Mouse (Mus musculus) 3134 (cell line): ENCODE results near the gene Mob1a.
"Not testable (repeated sequence)": the region's sequence is repeated elsewhere in the genome, so short reads cannot be mapped to it uniquely, and the experiment has no call there.

Source experiments
- DNase-seq: peaks from one replicate; pipeline ENCODE4 v3.0.0-alpha.2; 2011; ENCODE audit warnings: low spot score; ENCODE audit not compliant: insufficient read length; ENCODE audit errors: extremely low read depth

The Mob1a gene

GRCm38 (mm10) chr6:83341387-83341786 is 15.6 kb downstream of the Mob1a start:
- DNase-seq: no peak

DNA sequence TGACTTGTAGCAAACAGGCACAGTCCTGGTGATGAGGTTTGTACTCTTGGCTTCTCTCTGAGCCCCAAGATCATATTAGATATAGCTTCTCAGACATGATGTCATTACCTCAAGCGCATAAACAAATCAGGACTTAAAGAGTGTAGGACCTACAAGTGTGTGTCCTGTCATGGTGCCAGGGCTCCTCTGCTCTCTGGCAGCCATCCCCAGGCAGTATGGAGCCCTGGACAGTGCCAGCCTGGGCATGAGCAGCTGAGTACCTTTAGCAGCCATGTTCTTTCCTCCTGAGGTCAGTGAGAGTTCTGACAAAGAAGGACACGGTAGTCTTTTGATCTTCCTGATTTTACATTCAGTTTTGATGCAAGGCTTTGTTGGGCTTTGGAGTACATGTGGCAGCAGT is 17.1 kb downstream of the Mob1a start:
- no peak for DNase-seq

DNA sequence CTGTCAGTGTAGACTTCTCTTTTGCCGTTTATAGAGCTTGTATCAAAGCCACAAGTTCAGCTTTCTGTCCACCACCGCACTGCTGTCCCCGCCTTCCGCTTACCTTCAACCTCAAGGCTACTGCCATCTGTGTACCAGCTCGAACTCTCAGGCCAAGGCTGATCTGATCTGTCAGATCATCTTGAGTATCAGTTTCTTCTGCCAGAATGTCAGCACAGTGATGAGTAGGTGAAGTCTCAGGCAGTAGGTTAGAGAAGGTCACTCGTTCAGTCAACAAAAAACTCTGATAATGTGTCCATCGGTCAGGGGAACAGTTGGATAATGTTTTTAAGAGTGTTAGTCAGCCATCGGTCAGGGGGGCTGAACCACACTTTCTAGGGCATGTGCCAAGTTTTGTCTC is 19.5 kb downstream of the Mob1a start:
- DNase-seq: not testable (repeated sequence)

GRCm38 (mm10) chr6:83347916-83348315 is 22.1 kb downstream of the Mob1a start:
- DNase-seq: no peak

DNA sequence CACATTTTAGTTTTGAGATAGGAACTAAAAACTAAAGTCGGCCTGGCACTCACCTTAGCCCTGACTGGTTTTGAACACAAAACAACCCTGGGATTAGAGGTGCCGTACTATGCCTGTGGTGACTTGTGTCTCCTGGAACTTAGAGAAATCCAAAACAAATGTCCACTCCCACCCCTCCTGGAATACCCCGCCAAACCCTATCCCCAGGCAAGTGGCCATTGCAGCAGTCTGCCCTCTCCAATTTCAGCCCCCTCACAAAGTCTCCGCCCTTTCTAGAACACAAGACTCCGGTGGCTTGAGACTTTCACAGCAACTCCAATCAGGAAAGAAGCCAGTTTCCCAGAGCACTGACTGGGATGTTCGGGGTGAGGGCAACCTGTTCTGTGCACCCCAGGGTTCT is 23.1 kb downstream of the Mob1a start, which contains the start of gene Bola3:
Bola3 (plus strand) TSS at position 275 of the 400 bp plus-strand sequence.
- DNase-seq: no peak

DNA sequence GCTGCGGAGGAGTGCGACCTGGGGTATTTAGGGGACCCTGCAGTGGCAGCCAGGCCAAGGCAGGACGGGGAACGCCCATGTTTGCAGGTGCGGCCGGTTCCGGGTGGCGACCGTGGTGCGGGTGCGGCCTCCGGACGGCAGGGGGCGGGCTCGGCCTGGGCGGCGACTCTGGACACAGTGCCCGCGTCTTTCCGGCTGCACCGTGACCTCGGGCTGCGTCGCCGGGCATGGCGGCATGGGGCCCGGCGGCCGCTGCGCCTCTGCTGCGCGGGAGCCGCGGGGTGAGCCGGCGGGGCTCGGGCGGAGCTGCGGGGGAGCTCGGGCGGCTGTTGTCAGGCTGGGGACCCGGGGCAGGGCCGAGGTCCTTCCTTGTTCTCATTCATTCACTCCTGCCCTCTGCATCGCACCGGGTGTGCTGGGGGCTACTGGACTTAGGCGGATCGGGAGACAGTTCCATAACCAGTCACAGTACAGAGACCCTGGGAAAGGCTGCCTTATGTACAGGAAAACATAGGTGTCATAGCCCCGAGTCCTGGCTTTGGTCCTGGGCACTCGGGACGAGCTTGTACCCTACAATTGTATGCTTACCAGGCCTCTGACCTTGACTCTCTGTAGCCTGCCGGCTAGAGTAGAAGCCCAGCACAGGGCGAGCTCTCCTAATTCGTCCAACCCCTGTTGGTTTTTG is 23.6 kb downstream of the Mob1a start:
- DNase-seq: peak; percentile 83

GRCm38 (mm10) chr6:83350172-83350571 is 24.4 kb downstream of the Mob1a start:
- DNase-seq: no peak

DNA sequence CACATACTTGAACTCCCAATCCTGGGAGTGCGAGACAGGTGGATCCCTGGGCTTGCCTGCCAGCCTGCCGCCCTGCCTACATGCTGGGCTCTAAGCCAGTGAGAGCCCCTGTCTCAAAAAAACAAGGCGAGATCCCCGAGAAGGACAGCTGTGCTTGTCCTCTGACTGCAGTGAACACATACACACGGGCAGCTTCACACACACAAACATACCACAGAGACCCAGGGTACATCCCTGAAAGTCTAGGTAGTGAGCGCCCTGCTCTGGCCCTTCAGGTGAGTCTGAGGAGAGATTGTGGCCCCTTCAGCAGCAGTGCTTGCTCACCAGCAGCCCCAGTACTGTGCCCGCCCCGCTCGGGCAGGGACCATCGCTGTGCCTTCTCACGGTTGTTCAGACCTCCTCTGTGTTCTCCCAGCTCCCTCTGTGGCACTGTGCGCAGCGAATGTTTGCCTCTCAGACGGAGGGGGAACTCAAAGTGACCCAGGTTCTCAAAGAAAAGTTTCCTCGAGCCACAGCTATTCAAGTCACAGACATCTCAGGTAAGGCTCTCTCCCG is 25.1 kb downstream of the Mob1a start:
- DNase-seq: no peak

DNA sequence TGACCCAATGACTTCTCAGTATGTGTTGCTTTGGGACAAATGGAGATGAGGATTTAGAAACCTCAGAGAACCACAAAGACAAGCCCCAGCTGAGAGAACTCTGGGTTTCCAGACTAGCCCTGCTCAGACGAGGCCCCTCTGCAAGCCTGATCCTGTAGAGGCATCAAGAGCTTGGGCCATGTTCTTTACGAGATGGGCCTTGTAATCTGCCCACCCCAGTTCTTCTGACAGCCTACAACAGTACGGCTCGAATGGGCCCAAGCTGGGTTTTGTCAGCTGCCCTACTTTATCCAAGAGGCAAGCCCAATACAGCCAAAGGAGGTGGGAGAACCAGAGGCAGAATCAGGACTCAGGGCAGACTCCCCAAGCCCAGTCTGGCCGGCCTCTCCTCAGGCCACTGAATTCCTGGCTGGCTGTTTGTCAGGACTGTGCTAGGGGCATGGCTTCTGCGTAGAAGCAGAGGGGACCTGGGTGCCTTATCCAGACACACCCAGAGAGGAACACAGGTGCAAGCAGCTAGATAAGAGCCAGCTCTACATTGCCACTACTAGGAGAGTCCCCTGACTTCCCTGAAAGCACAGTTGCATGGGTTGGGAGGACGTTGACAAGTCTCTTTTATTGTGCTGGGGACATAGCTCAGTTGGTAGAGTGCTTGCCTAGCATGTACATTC is 25.8 kb downstream of the Mob1a start:
- DNase-seq: no peak

- DNase-seq: no peak
Measured at GRCm38 (mm10) chr6:83352666-83353410, 27.0 kb downstream of the Mob1a start.

DNA sequence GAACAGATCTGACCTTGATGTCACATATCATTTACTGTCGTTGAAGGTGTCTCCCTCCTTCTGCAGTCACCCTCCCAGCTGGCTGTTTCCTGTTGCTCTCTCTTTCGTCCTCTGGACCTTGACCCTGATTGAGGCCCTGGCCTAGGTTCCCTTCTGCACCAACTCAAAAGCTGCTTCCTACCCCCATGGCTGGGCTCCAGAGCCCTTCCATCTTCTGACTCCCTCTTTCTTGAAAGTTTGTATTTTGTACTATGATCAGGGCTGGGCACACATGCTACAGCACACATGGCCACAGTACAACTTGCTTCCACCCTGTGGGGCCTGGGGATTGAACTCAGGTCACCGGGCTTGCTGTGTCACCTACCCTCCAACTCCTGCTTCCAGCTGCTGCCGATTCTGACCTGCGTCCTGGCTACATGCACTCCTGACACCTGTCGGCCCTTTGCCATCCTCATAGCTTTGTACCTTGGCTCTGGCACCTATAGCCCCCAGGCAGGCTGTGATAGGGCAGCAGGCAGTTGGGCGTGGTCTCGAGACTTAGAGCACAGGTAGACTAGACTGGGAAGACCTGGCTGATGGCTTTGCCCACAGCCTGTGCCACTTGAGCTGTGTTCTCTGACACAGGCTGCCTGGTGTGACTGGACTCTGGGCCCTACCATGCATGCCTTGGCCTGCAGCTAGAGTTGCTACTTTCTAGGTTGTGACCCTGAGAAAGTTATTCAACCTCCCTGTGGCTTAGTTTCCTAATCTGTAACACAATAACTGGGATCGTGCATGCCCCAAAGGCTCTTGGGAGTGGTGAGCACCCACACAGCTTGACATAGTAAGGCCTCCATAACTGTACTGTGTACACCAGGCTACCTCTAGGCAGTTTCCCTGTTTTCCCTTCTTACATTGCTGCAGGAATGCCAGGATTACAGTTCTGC is 29.3 kb downstream of the Mob1a start:
- DNase-seq: no peak

DNA sequence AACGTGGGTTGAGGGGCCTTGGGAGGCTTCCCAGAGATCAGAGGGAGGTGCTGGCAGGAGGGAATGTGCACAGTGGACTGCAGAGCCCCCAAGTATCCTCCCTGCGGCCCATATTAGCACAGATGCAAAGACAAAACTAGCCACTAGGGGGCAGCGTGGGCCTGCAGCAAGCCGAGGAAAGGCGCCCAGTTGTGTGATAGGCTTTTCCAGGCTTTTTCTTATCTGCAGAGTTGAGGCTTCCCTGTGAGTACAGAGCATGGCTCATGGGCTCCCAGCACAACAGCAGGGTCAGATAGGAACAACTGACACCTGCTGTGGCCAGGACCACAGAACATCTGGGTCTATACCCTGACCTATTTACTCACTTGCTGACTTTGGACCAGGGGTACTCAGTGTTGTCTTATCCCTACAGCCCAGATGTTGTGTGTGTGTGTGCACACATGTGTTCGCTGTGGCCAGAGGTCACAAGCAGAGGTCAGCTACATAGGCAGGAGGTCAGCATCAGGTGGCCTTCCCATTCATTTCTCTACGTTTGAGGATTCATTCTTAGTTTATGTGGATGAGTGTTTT is 30.8 kb downstream of the Mob1a start:
- DNase-seq: no peak

- no peak for DNase-seq
Measured at GRCm38 (mm10) chr6:83357436-83357835, 31.6 kb downstream of the Mob1a start.

DNA sequence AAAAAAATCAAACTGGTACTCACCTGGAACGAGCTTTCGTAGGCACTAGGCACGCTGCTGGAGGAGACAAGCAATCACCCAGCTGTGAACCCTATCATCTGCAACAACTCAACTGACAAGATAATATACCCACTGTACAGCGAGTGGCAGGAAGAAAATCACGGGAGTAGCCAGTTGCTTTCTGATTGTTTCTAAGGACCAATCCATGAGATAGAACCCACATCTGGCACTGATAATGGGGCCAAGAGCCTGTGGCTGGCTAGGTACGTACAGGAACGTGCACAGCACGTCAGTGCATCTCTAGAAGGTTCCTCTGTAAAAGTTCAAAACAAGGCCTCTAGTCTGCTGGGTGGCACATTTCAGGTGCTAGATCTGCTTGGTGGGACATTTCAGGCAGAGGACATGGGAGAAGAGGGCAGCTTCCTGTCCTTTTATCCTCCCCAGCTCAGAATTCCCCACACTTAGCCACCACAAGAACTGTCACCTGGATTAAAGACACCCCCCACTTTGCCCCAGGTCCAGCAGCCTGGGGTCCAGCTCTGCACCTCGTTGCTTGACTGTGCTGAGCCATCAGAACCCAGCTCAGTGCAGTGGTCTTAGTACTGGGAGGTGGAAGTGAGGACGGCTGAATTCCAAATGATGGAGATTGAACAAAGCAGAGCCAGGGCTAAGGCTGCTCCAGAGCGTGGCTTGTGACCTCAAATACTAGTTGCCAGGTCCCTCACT is 35.9 kb downstream of the Mob1a start:
- DNase-seq: no peak

DNA sequence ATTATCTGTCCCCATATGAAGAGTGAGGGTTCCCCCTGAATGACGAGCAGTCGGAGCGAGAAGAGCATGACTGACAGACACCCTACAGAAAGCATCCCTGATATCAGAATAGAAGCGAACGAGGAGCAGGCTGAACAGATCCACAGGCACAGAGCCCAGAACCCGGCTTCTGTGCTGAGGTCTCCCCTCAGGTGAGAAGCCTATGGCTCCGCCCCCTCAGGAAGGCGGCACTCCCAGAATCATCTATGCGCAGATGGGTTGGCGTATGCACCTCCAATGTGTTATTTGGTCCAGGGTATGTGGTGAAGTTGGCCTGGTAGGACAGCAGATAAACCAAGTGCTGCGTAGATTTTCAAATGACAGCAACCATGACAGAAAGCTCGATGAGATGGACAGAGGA is 37.3 kb downstream of the Mob1a start:
- no peak for DNase-seq

- DNase-seq: no peak
Measured at GRCm38 (mm10) chr6:83370316-83370965, 44.6 kb downstream of the Mob1a start.

DNA sequence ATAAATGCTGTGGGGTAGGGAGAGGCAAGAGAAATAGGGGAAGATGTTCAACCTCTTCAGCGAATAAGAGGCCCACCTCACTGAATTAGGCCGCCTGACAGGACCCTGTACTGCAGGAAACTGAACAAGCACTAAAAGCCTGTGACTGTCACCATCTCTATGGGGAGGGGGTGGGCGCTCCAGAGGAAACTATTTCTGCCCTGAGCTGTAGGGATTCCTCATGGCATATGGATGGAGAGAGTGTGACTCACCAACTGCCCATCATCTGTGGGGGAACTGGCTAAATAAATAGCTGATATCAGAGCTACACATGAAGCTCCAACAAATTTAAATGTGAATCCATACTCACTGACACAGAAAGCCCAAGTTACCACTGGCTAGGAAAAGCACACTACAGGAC is 45.5 kb downstream of the Mob1a start:
- no peak for DNase-seq

GRCm38 (mm10) chr6:83373704-83374300 is 48.0 kb downstream of the Mob1a start:
- no peak for DNase-seq
